Mouse (Mus musculus) c-Kit-positive CD71-positive TER-119-negative erythroid progenitor cells, embryonic 14.5 days (primary cell): Measurements from ENCODE around the gene Gm49711.
"Not testable (repeated sequence)": the region's sequence is repeated elsewhere in the genome, so short reads cannot be mapped to it uniquely, and the experiment has no call there.

Experiments
- DNase-seq: peaks from one replicate; pipeline ENCODE4 v3.0.0-alpha.2; 2013; ENCODE audit warnings: low read depth

Gm49711 gene

GRCm38 (mm10) chr16:92183477-92183876, 125.4 kb downstream of the Gm49711 start:
- DNase-seq, result no peak

- DNase-seq, result no peak
Observed at GRCm38 (mm10) chr16:92190603-92191002, 132.5 kb downstream of the Gm49711 start.

GRCm38 (mm10) chr16:92195094-92195493, 137.0 kb downstream of the Gm49711 start:
- no peak for DNase-seq

GRCm38 (mm10) chr16:92196741-92197331, 138.7 kb downstream of the Gm49711 start:
- no peak for DNase-seq

GRCm38 (mm10) chr16:92200615-92201014, 142.5 kb downstream of the Gm49711 start:
- no peak for DNase-seq

- no peak for DNase-seq
Observed at GRCm38 (mm10) chr16:92203599-92203998, 145.5 kb downstream of the Gm49711 start.

GRCm38 (mm10) chr16:92209291-92209781, 151.2 kb downstream of the Gm49711 start:
- no peak for DNase-seq

- DNase-seq, result not testable (repeated sequence)
Observed at GRCm38 (mm10) chr16:92210316-92210715, 152.2 kb downstream of the Gm49711 start.

GRCm38 (mm10) chr16:92213911-92214310, 155.8 kb downstream of the Gm49711 start:
- not testable (repeated sequence) for DNase-seq

- no peak for DNase-seq
Observed at GRCm38 (mm10) chr16:92215599-92216390, 157.7 kb downstream of the Gm49711 start.

GRCm38 (mm10) chr16:92220754-92221153, 162.6 kb downstream of the Gm49711 start:
- DNase-seq, result no peak

GRCm38 (mm10) chr16:92228332-92228919, 170.3 kb downstream of the Gm49711 start:
- DNase-seq, result no peak

- no peak for DNase-seq
Observed at GRCm38 (mm10) chr16:92230476-92230931, 172.4 kb downstream of the Gm49711 start.

GRCm38 (mm10) chr16:92234530-92234929, 176.4 kb downstream of the Gm49711 start:
- no peak for DNase-seq

- DNase-seq, result no peak
Observed at GRCm38 (mm10) chr16:92235222-92235621, 177.1 kb downstream of the Gm49711 start.
